Mouse (Mus musculus) kidney, postnatal 4 days (tissue): ENCODE results near the gene Irf8.
A peak's percentile ranks its signal among the peaks of the same experiment; 100 is the strongest.
"Not testable (repeated sequence)": the region's sequence is repeated elsewhere in the genome, so short reads cannot be mapped to it uniquely, and the experiment has no call there.

Source experiments
- DNase-seq, 2 experiments: peaks; one replicate each; pipeline ENCODE4 v3.0.0; 2021; ENCODE audit warnings: mixed read lengths in 2 of 2

Irf8 gene

GRCm38 (mm10) chr8:120723025-120723424 lies 13.1 kb upstream of the Irf8 start:
- DNase-seq = no peak

GRCm38 (mm10) chr8:120724096-120724495 lies 12.1 kb upstream of the Irf8 start:
- not testable (repeated sequence) for DNase-seq

GRCm38 (mm10) chr8:120724816-120725575 lies 11.2 kb upstream of the Irf8 start:
- DNase-seq = no peak

- DNase-seq = no peak
These were observed 10.6 kb upstream of the Irf8 start for GRCm38 (mm10) chr8:120725576-120725950.

- no peak for DNase-seq
These were observed 10.1 kb upstream of the Irf8 start for GRCm38 (mm10) chr8:120726051-120726450.

GRCm38 (mm10) chr8:120728488-120729160 lies 7.5 kb upstream of the Irf8 start:
- no peak for DNase-seq

GRCm38 (mm10) chr8:120731582-120731981 lies 4.6 kb upstream of the Irf8 start:
- DNase-seq = no peak

GRCm38 (mm10) chr8:120732068-120732467 lies 4.1 kb upstream of the Irf8 start:
- DNase-seq = peak; percentile 63 to 76

GRCm38 (mm10) chr8:120736486-120736885 lies 328 bp downstream of the Irf8 start:
- peak; percentile 66 to 76 for DNase-seq

GRCm38 (mm10) chr8:120737166-120737565 lies 1.0 kb downstream of the Irf8 start:
- DNase-seq = no peak

GRCm38 (mm10) chr8:120738771-120739170 lies 2.6 kb downstream of the Irf8 start:
- peak in 1 of 2 experiments; percentile 31 for DNase-seq

- DNase-seq = no peak
These were observed 3.4 kb downstream of the Irf8 start for GRCm38 (mm10) chr8:120739526-120739925.

- DNase-seq = no peak
These were observed 4.4 kb downstream of the Irf8 start for GRCm38 (mm10) chr8:120740579-120740978.

GRCm38 (mm10) chr8:120741001-120741400 lies 4.8 kb downstream of the Irf8 start:
- no peak for DNase-seq

GRCm38 (mm10) chr8:120741815-120742530 lies 5.8 kb downstream of the Irf8 start:
- DNase-seq = no peak

GRCm38 (mm10) chr8:120743149-120743897 lies 7.2 kb downstream of the Irf8 start:
- DNase-seq = peak; percentile 60 to 72

GRCm38 (mm10) chr8:120743898-120744290 lies 7.7 kb downstream of the Irf8 start:
- DNase-seq = peak; percentile 59 to 72

- DNase-seq = peak in 1 of 2 experiments; percentile 27
These were observed 8.3 kb downstream of the Irf8 start for GRCm38 (mm10) chr8:120744448-120744847.

GRCm38 (mm10) chr8:120745226-120745625 lies 9.1 kb downstream of the Irf8 start:
- DNase-seq = no peak

GRCm38 (mm10) chr8:120746007-120746701 lies 10.0 kb downstream of the Irf8 start:
- DNase-seq = no peak

GRCm38 (mm10) chr8:120747286-120747685 lies 11.1 kb downstream of the Irf8 start:
- no peak for DNase-seq

- DNase-seq = peak in 1 of 2 experiments; percentile 40
These were observed 14.5 kb downstream of the Irf8 start for GRCm38 (mm10) chr8:120750616-120751015.
